In the genomic region with DNA sequence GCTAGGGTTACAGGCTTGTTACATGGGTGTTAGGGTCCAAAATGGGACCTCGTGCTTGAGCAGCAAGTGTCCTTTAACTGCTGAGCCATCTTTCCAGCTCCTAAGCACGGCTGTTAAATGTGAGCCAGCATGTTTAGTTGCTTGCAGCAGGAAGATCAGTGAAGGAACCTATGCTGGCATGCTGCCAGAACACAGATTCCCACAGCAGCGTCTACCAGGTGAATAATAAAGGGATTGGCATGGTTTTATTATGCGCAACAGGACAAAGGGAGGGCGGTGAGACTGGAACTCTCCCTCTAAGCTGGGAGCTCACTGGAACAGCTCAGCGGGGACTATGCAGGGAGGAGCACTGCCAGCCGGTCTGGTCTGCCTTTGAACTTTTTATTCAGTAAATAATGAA, we compare ENCODE assay signal across 14 mouse cellular contexts. TPM values are rescaled to one million over a fixed set of nuclear protein-coding genes. Genes with fewer than 3 reads are reported as not detected.
DNase-seq lines count a peak whose midpoint lies in the region; ATAC-seq lines count a peak whose summit lies in the region.
"Had no signal": no experiment of that assay in that cellular context is flagged by ENCODE, and none has a peak within 500 bp of the region (broad histone marks: within the 10 kb centered on the region; RNA-seq: fewer than 3 reads in every experiment).

No protein-coding gene starts in this region.

- no peaks in the 10 kb centered on the region for H3K36me3 ChIP-seq in hindbrain, embryonic 14.5 days (replicated peaks; ENCODE audit: control insufficient read depth, insufficient read depth)
- no peaks in the 10 kb centered on the region for H3K36me3 ChIP-seq in hindbrain, embryonic 16.5 days (ENCODE audit: control insufficient read depth, insufficient read depth, low read length)
- H3K36me3 ChIP-seq in forebrain, embryonic 16.5 days (ENCODE audit: control insufficient read depth, insufficient read depth), result no peaks in the 10 kb centered on the region
- H3K36me3 ChIP-seq in midbrain, embryonic 14.5 days (ENCODE audit: control insufficient read depth, insufficient read depth, low read length), result no peaks in the 10 kb centered on the region
- no peaks in the 10 kb centered on the region for H3K36me3 ChIP-seq in heart, embryonic 11.5 days (ENCODE audit: control insufficient read depth, insufficient read depth, low read length)
- H3K36me3 ChIP-seq: heart, embryonic 13.5 days had no signal

- WGBS in hindbrain, embryonic 14.5 days, result 13% methylated on average over 7 of the region's 7 CpGs
- WGBS in hindbrain, embryonic 16.5 days, result 13% methylated on average over 7 of the region's 7 CpGs
- 8% methylated on average over 7 of the region's 7 CpGs for WGBS in forebrain, embryonic 16.5 days
- WGBS in midbrain, embryonic 14.5 days, result 4% methylated on average over 7 of the region's 7 CpGs
- WGBS in heart, embryonic 11.5 days (ENCODE audit: insufficient replicate concordance), result 48% methylated on average over 7 of the region's 7 CpGs

- 0 out of 2 replicates have a peak overlapping the region, but pooled peaks have one; percentile 3 for H3K4me2 ChIP-seq in hindbrain, embryonic 14.5 days (replicated peaks)
- H3K4me2 ChIP-seq in hindbrain, embryonic 16.5 days (ENCODE audit: low read length), result no peak overlapping the region; the same call in 1 of the 2 replicates
- H3K4me2 ChIP-seq in forebrain, embryonic 16.5 days (ENCODE audit: low read length), result no peak overlapping the region
- peak overlapping the region; percentile 11; the same call in 1 of the 2 replicates for H3K4me2 ChIP-seq in midbrain, embryonic 14.5 days (ENCODE audit: low read length)
- H3K4me2 ChIP-seq in heart, embryonic 11.5 days, result no peak overlapping the region
- H3K4me2 ChIP-seq: heart, embryonic 13.5 days had no signal

- H3K27me3 ChIP-seq in hindbrain, embryonic 14.5 days (ENCODE audit: control insufficient read depth, insufficient read depth, low read length), result no peaks in the 10 kb centered on the region
- no peaks in the 10 kb centered on the region for H3K27me3 ChIP-seq in hindbrain, embryonic 16.5 days (replicated peaks; ENCODE audit: control insufficient read depth, insufficient read depth, low read length)
- H3K27me3 ChIP-seq in forebrain, embryonic 16.5 days (replicated peaks; ENCODE audit: control insufficient read depth, insufficient read depth, low read length), result no peaks in the 10 kb centered on the region
- no peaks in the 10 kb centered on the region for H3K27me3 ChIP-seq in midbrain, embryonic 14.5 days (ENCODE audit: control insufficient read depth, insufficient read depth, low read length)
- H3K27me3 ChIP-seq in heart, embryonic 11.5 days (ENCODE audit: control insufficient read depth, insufficient read depth, low read length), result no peaks in the 10 kb centered on the region
- H3K27me3 ChIP-seq: CH12.LX had no signal

- 0 out of 2 replicates have a peak, but pooled peaks have one; percentile 46 for ATAC-seq in hindbrain, embryonic 14.5 days (ENCODE audit: low FRiP score)
- ATAC-seq in hindbrain, embryonic 16.5 days, result no peak; the same call in 1 of the 2 replicates
- peak; percentile 43; the same call in 1 of the 2 replicates for ATAC-seq in forebrain, embryonic 16.5 days
- no peak; the same call in 1 of the 2 replicates for ATAC-seq in midbrain, embryonic 14.5 days (ENCODE audit: low FRiP score, low TSS enrichment)
- ATAC-seq in heart, embryonic 11.5 days (replicated peaks; ENCODE audit: insufficient number of reproducible peaks, low FRiP score, low TSS enrichment), result no peak
- ATAC-seq: lung, postnatal 0 days had no signal

- DNase-seq in hindbrain, embryonic 14.5 days (ENCODE audit: low spot score), result no peak
- DNase-seq in brain, adult 2 months (ENCODE audit: low read depth, low spot score), result peak; percentile 36
- DNase-seq in midbrain, embryonic 14.5 days, result peak; percentile 81
- DNase-seq in testis, postnatal 14 days (ENCODE audit: low spot score), result no peak
- no peak for DNase-seq in heart, postnatal 4 days
- DNase-seq: kidney, adult 8-10 months; liver had no signal

- H3K4me1 ChIP-seq in hindbrain, embryonic 14.5 days (replicated peaks; ENCODE audit: control insufficient read depth, insufficient read depth, low read length), result peaks cover 10% of the 10 kb centered on the region
- H3K4me1 ChIP-seq in hindbrain, embryonic 16.5 days (ENCODE audit: control insufficient read depth, insufficient read depth, low read depth, low read length), result 0 out of 2 replicates have a peak, but pooled peaks cover 3% of the 10 kb centered on the region
- H3K4me1 ChIP-seq in forebrain, embryonic 16.5 days (replicated peaks; ENCODE audit: control insufficient read depth, insufficient read depth, low read length), result peaks cover 21% of the 10 kb centered on the region
- H3K4me1 ChIP-seq in midbrain, embryonic 14.5 days (ENCODE audit: control insufficient read depth, insufficient read depth, low read length), result peaks cover 20% of the 10 kb centered on the region
- no peaks in the 10 kb centered on the region for H3K4me1 ChIP-seq in heart, embryonic 11.5 days (ENCODE audit: control insufficient read depth, insufficient read depth, low read length)
- H3K4me1 ChIP-seq: heart, embryonic 13.5 days had no signal

- no peak overlapping the region for H3K27ac ChIP-seq in hindbrain, embryonic 14.5 days
- no peak overlapping the region for H3K27ac ChIP-seq in hindbrain, embryonic 16.5 days (ENCODE audit: low read depth, low read length)
- no peak overlapping the region for H3K27ac ChIP-seq in forebrain, embryonic 16.5 days (ENCODE audit: low read length)
- H3K27ac ChIP-seq in midbrain, embryonic 14.5 days (replicated peaks; ENCODE audit: low read depth, low read length), result 0 out of 2 replicates have a peak overlapping the region, but pooled peaks have one; percentile 26
- H3K27ac ChIP-seq in heart, embryonic 11.5 days (ENCODE audit: low read depth, low read length), result no peak overlapping the region
- H3K27ac ChIP-seq: heart, embryonic 13.5 days had no signal

- H3K9me3 ChIP-seq in hindbrain, embryonic 14.5 days (ENCODE audit: control insufficient read depth, low read length), result no peaks in the 10 kb centered on the region
- no peaks in the 10 kb centered on the region for H3K9me3 ChIP-seq in hindbrain, embryonic 16.5 days (ENCODE audit: control insufficient read depth, low read length)
- H3K9me3 ChIP-seq in forebrain, embryonic 16.5 days (ENCODE audit: control insufficient read depth, low read length), result no peaks in the 10 kb centered on the region
- no peaks in the 10 kb centered on the region for H3K9me3 ChIP-seq in midbrain, embryonic 14.5 days (ENCODE audit: control insufficient read depth, low read length)
- no peaks in the 10 kb centered on the region for H3K9me3 ChIP-seq in heart, embryonic 11.5 days (replicated peaks; ENCODE audit: control insufficient read depth, low read length)
- H3K9me3 ChIP-seq: heart, embryonic 13.5 days had no signal

- H3K9ac ChIP-seq in hindbrain, embryonic 14.5 days, result 0 out of 2 replicates have a peak overlapping the region, but pooled peaks have one; percentile 20
- H3K9ac ChIP-seq in hindbrain, embryonic 16.5 days (ENCODE audit: low read depth, low read length), result no peak overlapping the region
- H3K9ac ChIP-seq in forebrain, embryonic 16.5 days (replicated peaks; ENCODE audit: low read depth, low read length), result no peak overlapping the region
- no peak overlapping the region; the same call in 1 of the 2 replicates for H3K9ac ChIP-seq in midbrain, embryonic 14.5 days (replicated peaks; ENCODE audit: low read length)
- H3K9ac ChIP-seq in heart, embryonic 11.5 days (ENCODE audit: low read depth, low read length), result no peak overlapping the region
- H3K9ac ChIP-seq: heart, embryonic 13.5 days had no signal

- no peak overlapping the region for H3K4me3 ChIP-seq in hindbrain, embryonic 14.5 days (replicated peaks; ENCODE audit: low read length)
- H3K4me3 ChIP-seq in hindbrain, embryonic 16.5 days (ENCODE audit: low read length), result no peak overlapping the region
- H3K4me3 ChIP-seq in forebrain, embryonic 16.5 days (replicated peaks; ENCODE audit: low read length), result no peak overlapping the region
- no peak overlapping the region for H3K4me3 ChIP-seq in midbrain, embryonic 14.5 days (replicated peaks; ENCODE audit: low read depth, low read length)
- H3K4me3 ChIP-seq in heart, embryonic 11.5 days (ENCODE audit: low read depth, low read length), result no peak overlapping the region
- H3K4me3 ChIP-seq: heart, embryonic 13.5 days; myocyte had no signal

RNA-seq across cellular contexts. Expression of a gene that starts 35.2 kb away (rescaled TPM):
- 49.9 and 50.7 TPM in 2 replicates for polyA plus RNA-seq in hindbrain, embryonic 14.5 days (2014; fragmentation: Nextera tagmentation; extraction: Ambion mirVana)
- polyA plus RNA-seq in hindbrain, embryonic 16.5 days (2015; fragmentation: Nextera tagmentation; extraction: Ambion mirVana), result 27.0 and 32.7 TPM in 2 replicates
- polyA plus RNA-seq in forebrain, embryonic 16.5 days (2015; fragmentation: Nextera tagmentation; extraction: Ambion mirVana), result 32.2 and 37.2 TPM in 2 replicates
- 58.6 and 68.8 TPM in 2 replicates for polyA plus RNA-seq in midbrain, embryonic 14.5 days (2014; fragmentation: Nextera tagmentation; extraction: Ambion mirVana)
- 0.77 and 1.2 TPM in 2 replicates for polyA plus RNA-seq in heart, embryonic 11.5 days (2014; fragmentation: Nextera tagmentation; extraction: Ambion mirVana)
- total RNA-seq in heart, postnatal 4 days (2021), result 1 to 10 TPM; 2.9 to 3.0 TPM

Comparison
In these comparisons a context has a peak if more than half of its experiments do, and no peak if none do; other contexts are left out.
1. ATAC-seq: peak in hindbrain, embryonic 14.5 days (single experiment) and forebrain, embryonic 16.5 days (single experiment); none in hindbrain, embryonic 16.5 days (single experiment), midbrain, embryonic 14.5 days (single experiment) and heart, embryonic 11.5 days (single experiment).
2. H3K4me2 ChIP-seq: peak in hindbrain, embryonic 14.5 days (single experiment) and midbrain, embryonic 14.5 days (single experiment); none in hindbrain, embryonic 16.5 days (single experiment), forebrain, embryonic 16.5 days (single experiment) and heart, embryonic 11.5 days (single experiment).
3. DNase-seq: peak in brain, adult 2 months (single experiment) and midbrain, embryonic 14.5 days (single experiment); none in hindbrain, embryonic 14.5 days (single experiment), testis, postnatal 14 days (single experiment) and heart, postnatal 4 days (single experiment).
4. RNA of a gene that starts 35.2 kb away (polyA plus RNA-seq): 58.6 to 68.8 TPM in midbrain, embryonic 14.5 days, 49.9 to 50.7 TPM in hindbrain, embryonic 14.5 days, 32.2 to 37.2 TPM in forebrain, embryonic 16.5 days and 27.0 to 32.7 TPM in hindbrain, embryonic 16.5 days; 0.77 to 1.2 TPM in heart, embryonic 11.5 days; every median in the first group is over 10 times any median in the second.